Mouse (Mus musculus): ENCODE data around the gene Syt16.

DNA sequence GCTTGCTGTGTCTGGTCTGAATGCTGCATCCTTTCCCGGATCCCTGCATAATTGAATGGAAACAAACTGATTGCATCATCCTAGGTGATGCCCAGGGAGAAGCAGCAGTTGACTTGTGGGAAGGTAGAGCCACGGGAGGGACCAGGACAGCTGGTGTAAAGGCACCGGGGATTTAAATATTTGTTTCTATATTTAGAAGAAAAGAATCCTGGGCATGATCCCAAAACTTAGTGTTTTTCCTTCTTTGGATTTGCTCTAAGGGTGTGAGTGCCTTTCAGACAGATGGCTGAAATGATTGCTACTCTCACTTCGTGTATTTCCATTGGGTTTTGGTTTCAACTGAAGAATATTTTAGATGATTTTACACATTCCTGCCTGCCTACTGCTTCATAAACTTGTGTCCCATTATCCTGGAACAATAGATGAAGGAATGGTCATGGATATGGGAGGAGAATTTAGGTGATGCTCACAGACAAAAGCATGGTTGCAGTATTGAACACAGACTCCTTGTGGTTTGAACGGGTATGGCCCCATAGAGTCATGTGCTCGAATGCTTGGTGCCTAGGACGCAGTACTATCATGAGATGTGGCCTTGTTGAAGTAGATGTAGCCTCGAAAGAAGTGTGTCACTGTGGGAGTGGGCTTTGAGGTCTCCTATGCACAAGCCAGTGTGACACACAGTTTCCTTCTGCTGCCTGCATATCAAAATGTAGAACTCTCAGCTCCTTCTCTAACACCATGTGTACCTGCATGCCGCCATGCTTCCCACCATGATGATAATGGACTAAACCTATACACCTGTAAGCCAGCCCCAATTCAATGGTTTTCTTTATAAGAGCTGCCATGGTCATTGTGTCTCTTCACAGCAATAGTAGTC is 306.2 kb downstream of the Syt16 start:
- no peak for TF ChIP-seq CTCF (IDR thresholded peaks at IDR 0.05; ENCODE audit: control insufficient read depth, insufficient read depth, insufficient read length)
- TF ChIP-seq MYOG (IDR thresholded peaks at IDR 0.05; ENCODE audit: control insufficient read depth, extremely low read depth, insufficient read length), result no peak
- TF ChIP-seq USF1 (IDR thresholded peaks at IDR 0.05; ENCODE audit: low read depth), result no peak
- TF ChIP-seq MYOD1 (IDR thresholded peaks at IDR 0.05; ENCODE audit: control insufficient read depth, insufficient read length, low read depth), result no peak
- no peak for TF ChIP-seq CEBPB (IDR thresholded peaks at IDR 0.05; ENCODE audit: low read depth)
